33 mouse cellular contexts compared by ENCODE assay signal in the genomic region with DNA sequence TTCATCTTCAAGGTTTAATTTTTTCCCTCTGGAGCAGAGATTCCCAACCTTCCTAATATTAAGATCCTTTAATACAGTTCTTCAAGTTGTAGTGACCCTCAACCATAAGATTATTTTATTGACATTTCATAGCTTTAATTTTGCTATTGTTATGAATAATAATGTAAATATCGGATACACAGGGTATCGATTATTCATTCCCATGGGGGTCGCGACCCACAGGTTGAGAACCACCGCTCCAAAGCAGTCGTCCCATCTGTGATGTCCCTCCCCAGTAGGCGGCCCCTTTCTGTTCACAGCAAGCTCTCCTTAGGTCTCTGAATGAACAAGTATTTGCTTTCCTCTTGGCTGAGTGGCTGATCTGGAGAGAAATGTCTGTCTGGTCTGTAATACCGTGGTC. TPM values are rescaled to one million over a fixed set of nuclear protein-coding genes. Genes with fewer than 3 reads are reported as not detected.
"Had no signal": no experiment of that assay in that cellular context is flagged by ENCODE, and none has a peak within 500 bp of the region (broad histone marks: within the 10 kb centered on the region; RNA-seq: fewer than 3 reads in every experiment).

No protein-coding gene starts in this region.

- H3K4me3 ChIP-seq: hindbrain, embryonic 10.5 days; hindbrain, embryonic 12.5 days; hindbrain, embryonic 13.5 days; hindbrain, embryonic 15.5 days; intestine, embryonic 15.5 days; layer of hippocampus, adult 2 months; left cerebral cortex, adult 2 months had no signal

- H3K9ac ChIP-seq: heart, embryonic 12.5 days; heart, embryonic 15.5 days; hindbrain, embryonic 12.5 days; hindbrain, embryonic 13.5 days; hindbrain, embryonic 14.5 days; hindbrain, embryonic 15.5 days; intestine, embryonic 15.5 days; kidney, embryonic 15.5 days had no signal

- H3K4me1 ChIP-seq: hindbrain, embryonic 15.5 days had no signal

- H3K9me3 ChIP-seq: heart, embryonic 10.5 days; heart, embryonic 12.5 days; heart, embryonic 15.5 days; hindbrain, embryonic 10.5 days; hindbrain, embryonic 12.5 days; hindbrain, embryonic 13.5 days; hindbrain, embryonic 15.5 days; intestine, embryonic 15.5 days; kidney, embryonic 15.5 days had no signal

- H3K27ac ChIP-seq: heart, embryonic 15.5 days; hindbrain, embryonic 10.5 days; hindbrain, embryonic 12.5 days; hindbrain, embryonic 13.5 days; hindbrain, embryonic 14.5 days; hindbrain, embryonic 15.5 days; hindbrain, postnatal 0 days; intestine, embryonic 15.5 days; kidney, embryonic 15.5 days; kidney, postnatal 0 days; layer of hippocampus, adult 2 months; left cerebral cortex, adult 2 months had no signal

- H3K36me3 ChIP-seq: heart, embryonic 10.5 days; heart, embryonic 12.5 days; heart, embryonic 15.5 days; hindbrain, embryonic 10.5 days; hindbrain, embryonic 12.5 days; hindbrain, embryonic 13.5 days; hindbrain, embryonic 15.5 days; intestine, embryonic 15.5 days; kidney, embryonic 15.5 days had no signal

- DNase-seq: heart, postnatal 10 days; heart, postnatal 14 days; heart, postnatal 36 days; kidney, adult 11 months; kidney, adult 18-20 months; kidney, adult 2 months; kidney, adult 8-10 months; kidney, adult 9 months; kidney, postnatal 10 days; kidney, postnatal 14 days; kidney, postnatal 25 days; kidney, postnatal 36 days; layer of hippocampus, adult 9-11 months; layer of hippocampus, postnatal 36 days had no signal

- H3K4me2 ChIP-seq: hindbrain, embryonic 14.5 days; hindbrain, embryonic 15.5 days had no signal

- ATAC-seq: hindbrain, embryonic 16.5 days; hindbrain, postnatal 0 days; inflammation-experienced regulatory T-cells, adult 6 months; intestine, embryonic 15.5 days; intestine, embryonic 16.5 days; intestine, postnatal 0 days had no signal

RNA-seq across cellular contexts. Expression of a gene that starts 10.8 kb away (rescaled TPM):
- total RNA-seq: hematopoietic stem cell, adult 5-6 weeks had no signal
- polyA plus RNA-seq: inflammation-experienced regulatory T-cells, adult 6 months had no signal
